Mouse (Mus musculus) MEL (cell line): ENCODE data around the gene Zfand2b.

Experiments used
- POLR2A ChIP-seq, 2 experiments: IDR thresholded peaks; 2 replicates each; pipeline ENCODE4 v1.6.1; 2011 to 2012; ENCODE audit warnings: low read length in 2 of 2, mild to moderate bottlenecking in 2 of 2, control low read depth in 1 of 2, improper control_type of control experiment in 1 of 2, low read depth in 1 of 2, moderate library complexity in 1 of 2; ENCODE audit not compliant: control insufficient read depth in 1 of 2, insufficient read depth in 1 of 2, poor library complexity in 1 of 2
- ZKSCAN1 ChIP-seq: IDR thresholded peaks from 2 replicates; pipeline ENCODE4 v1.6.1; 2012; ENCODE audit warnings: low read depth, mild to moderate bottlenecking, inconsistent platforms, low read length, improper control_type of control experiment, moderate library complexity

DNA sequence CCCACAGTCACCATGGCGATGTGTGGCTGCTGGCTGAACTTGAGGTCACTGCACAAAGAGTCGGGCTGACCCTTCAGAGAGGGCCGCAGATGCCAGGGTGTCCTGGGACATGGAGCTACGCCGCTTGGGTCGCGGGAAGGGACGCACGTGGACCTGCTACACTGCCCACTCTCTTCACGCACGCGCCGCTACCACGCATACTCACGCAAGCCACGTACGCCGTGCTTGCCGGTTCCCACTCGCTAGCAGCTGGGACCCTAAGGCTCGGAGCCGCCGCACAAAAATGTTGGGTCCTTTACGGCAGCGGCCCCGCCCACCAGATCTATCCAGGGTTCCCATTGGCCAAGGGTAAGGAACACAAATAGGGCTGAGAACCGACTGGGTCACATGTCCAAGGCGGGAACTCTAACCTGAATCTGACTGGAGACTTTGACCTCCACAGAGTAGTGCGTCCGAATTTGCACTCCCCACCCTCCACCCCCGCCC, 11.7 kb downstream of the Zfand2b start, which contains the start of gene Abcb6:
- TF ChIP-seq POLR2A (IDR thresholded peaks at IDR 0.05; ENCODE audit: control insufficient read depth in 1 of 2, insufficient read depth in 1 of 2, low read depth in 1 of 2, low read length in 2 of 2, poor library complexity in 1 of 2) (peak; percentile 56 to 75; a peak in 3 of 4 replicates), ZKSCAN1 (no peak)
